Mouse (Mus musculus) liver, embryonic 16.5 days (tissue): Measurements from ENCODE around the gene Olfr541. TPM values are rescaled to one million over a fixed set of nuclear protein-coding genes. Genes with fewer than 3 reads are reported as not detected.

Experiments used
- ATAC-seq: fragments of 200-750 bp; cut with Nextera tagmentation; 2 replicates; pipeline ENCODE4 v1.8.0; 2017; ENCODE audit warnings: low read depth, mild to moderate bottlenecking, moderate number of reproducible peaks, moderate library complexity
- H3K27ac ChIP-seq: fragments of 300-500 bp; sonication (generic); 2 replicates; pipeline ENCODE4 v1.5.1; 2014; ENCODE audit warnings: mild to moderate bottlenecking, low read length
- H3K27me3 ChIP-seq: fragments of 300-500 bp; sonication (generic); 2 replicates; pipeline ENCODE4 v1.6.1; 2014; ENCODE audit warnings: low read depth, low read length, mixed read lengths; ENCODE audit not compliant: control insufficient read depth, insufficient read depth
- H3K36me3 ChIP-seq: fragments of 300-500 bp; sonication (generic); 2 replicates; pipeline ENCODE4 v1.6.1; 2014; ENCODE audit warnings: mild to moderate bottlenecking; ENCODE audit not compliant: control insufficient read depth, insufficient read depth
- H3K4me1 ChIP-seq: fragments of 300-500 bp; sonication (generic); 2 replicates; pipeline ENCODE4 v1.6.1; 2014; ENCODE audit warnings: low read depth, low read length, mixed read lengths; ENCODE audit not compliant: control insufficient read depth
- H3K4me2 ChIP-seq: fragments of 300-500 bp; sonication (generic); 2 replicates; pipeline ENCODE4 v1.6.1; 2014; ENCODE audit warnings: low read depth, low read length, mixed read lengths
- H3K4me3 ChIP-seq: fragments of 300-500 bp; sonication (generic); 2 replicates; pipeline ENCODE4 v1.5.1; 2014; ENCODE audit warnings: low read depth, mild to moderate bottlenecking, low read length
- H3K9ac ChIP-seq: fragments of 300-500 bp; sonication (generic); 2 replicates; pipeline ENCODE4 v1.6.1; 2014; ENCODE audit warnings: low read depth, low read length
- H3K9me3 ChIP-seq: fragments of 300-500 bp; sonication (generic); replicated peaks from 2 replicates; pipeline ENCODE4 v1.6.1; 2016; ENCODE audit warnings: low read length; ENCODE audit not compliant: control insufficient read depth
- WGBS: fragments of 180-500 bp; shearing (Covaris S2); extraction: QIAGEN DNeasy Blood & Tissue Kit; methylation state at CpG from one replicate; pipeline ENCODE4 v1.1.7; 2014; ENCODE audit not compliant: insufficient replicate concordance; 5-methylcytosine and 5-hydroxymethylcytosine counted together
- polyA plus RNA-seq: library from polyadenylated mRNA; unstranded; fragments of >200 nt; fragmentation: Nextera tagmentation; extraction: Ambion mirVana; gene quantifications from 2 replicates; pipeline ENCODE4 v1.2.1, GENCODE M21; 2015

The Olfr541 gene
- polyA plus RNA-seq, 1 experiment from 2014 or later = not detected

- no peak overlapping the region for H3K27ac ChIP-seq
- H3K4me2 ChIP-seq = no peak overlapping the region
- H3K36me3 ChIP-seq = no peaks in the 10 kb centered on the region
- no peak overlapping the region for H3K9ac ChIP-seq
- 41% methylated on average over 6 of the region's 6 CpGs for WGBS
- H3K4me3 ChIP-seq = no peak overlapping the region
- no peaks in the 10 kb centered on the region for H3K4me1 ChIP-seq
- no peaks in the 10 kb centered on the region for H3K9me3 ChIP-seq
- peak; percentile 51; the same call in 1 of the 2 replicates for ATAC-seq
- H3K27me3 ChIP-seq = no peaks in the 10 kb centered on the region
Observed at GRCm38 (mm10) chr7:140721095-140721494, 24.0 kb downstream of the Olfr541 start.

GRCm38 (mm10) chr7:140725558-140725957 is 28.5 kb downstream of the Olfr541 start:
- Histone ChIP-seq H3K27me3 (no peaks in the 10 kb centered on the region), H3K4me3 (no peak overlapping the region), H3K4me2 (no peak overlapping the region), H3K9me3 (no peaks in the 10 kb centered on the region), H3K36me3 (no peaks in the 10 kb centered on the region), H3K9ac (no peak overlapping the region), H3K27ac (no peak overlapping the region), H3K4me1 (no peaks in the 10 kb centered on the region)
- no peak for ATAC-seq

GRCm38 (mm10) chr7:140733162-140733561 is 36.1 kb downstream of the Olfr541 start:
- H3K9ac ChIP-seq = no peak overlapping the region
- 25% methylated on average over 2 of the region's 2 CpGs for WGBS
- H3K4me2 ChIP-seq = no peak overlapping the region
- no peak overlapping the region for H3K4me3 ChIP-seq
- H3K36me3 ChIP-seq = no peaks in the 10 kb centered on the region
- no peaks in the 10 kb centered on the region for H3K4me1 ChIP-seq
- no peaks in the 10 kb centered on the region for H3K27me3 ChIP-seq
- no peak overlapping the region for H3K27ac ChIP-seq
- no peak for ATAC-seq
- H3K9me3 ChIP-seq = no peaks in the 10 kb centered on the region

- Histone ChIP-seq H3K9ac (no peak overlapping the region), H3K4me2 (no peak overlapping the region), H3K4me1 (no peaks in the 10 kb centered on the region), H3K27me3 (no peaks in the 10 kb centered on the region), H3K36me3 (no peaks in the 10 kb centered on the region), H3K9me3 (no peaks in the 10 kb centered on the region), H3K4me3 (no peak overlapping the region), H3K27ac (no peak overlapping the region)
- no peak for ATAC-seq
- 53% methylated on average over 3 of the region's 3 CpGs for WGBS
Observed at GRCm38 (mm10) chr7:140747402-140747801, 50.3 kb downstream of the Olfr541 start.

- H3K27me3 ChIP-seq = no peaks in the 10 kb centered on the region
- no peak overlapping the region for H3K27ac ChIP-seq
- no peaks in the 10 kb centered on the region for H3K4me1 ChIP-seq
- H3K4me3 ChIP-seq = no peak overlapping the region
- no peak overlapping the region for H3K9ac ChIP-seq
- 61% methylated on average over 6 of the region's 6 CpGs for WGBS
- no peaks in the 10 kb centered on the region for H3K36me3 ChIP-seq
- no peaks in the 10 kb centered on the region for H3K9me3 ChIP-seq
- ATAC-seq = no peak
- no peak overlapping the region for H3K4me2 ChIP-seq
Observed at GRCm38 (mm10) chr7:140748116-140748826, 51.2 kb downstream of the Olfr541 start.

- Histone ChIP-seq H3K4me3 (no peak overlapping the region), H3K27ac (no peak overlapping the region), H3K4me2 (no peak overlapping the region), H3K9ac (no peak overlapping the region), H3K9me3 (no peaks in the 10 kb centered on the region), H3K27me3 (no peaks in the 10 kb centered on the region), H3K36me3 (no peaks in the 10 kb centered on the region), H3K4me1 (no peaks in the 10 kb centered on the region)
- ATAC-seq = no peak
- 42% methylated on average over 3 of the region's 3 CpGs for WGBS
Observed at GRCm38 (mm10) chr7:140748827-140749160, 51.7 kb downstream of the Olfr541 start.

GRCm38 (mm10) chr7:140754556-140754955 is 57.5 kb downstream of the Olfr541 start:
- H3K27me3 ChIP-seq = no peaks in the 10 kb centered on the region
- no peaks in the 10 kb centered on the region for H3K4me1 ChIP-seq
- no peak for ATAC-seq
- no peak overlapping the region for H3K4me2 ChIP-seq
- no peaks in the 10 kb centered on the region for H3K36me3 ChIP-seq
- no peak overlapping the region for H3K4me3 ChIP-seq
- H3K9ac ChIP-seq = no peak overlapping the region
- H3K9me3 ChIP-seq = no peaks in the 10 kb centered on the region
- H3K27ac ChIP-seq = no peak overlapping the region

Other genes with a start within 250 kb of the Olfr541 start
- not detected in 2 replicates for gene Olfr533, start 233.9 kb upstream of the Olfr541 start, polyA plus RNA-seq
- not detected in 2 replicates for gene Olfr535, start 213.1 kb upstream of the Olfr541 start, polyA plus RNA-seq
- gene Olfr536, start 189.9 kb upstream of the Olfr541 start, polyA plus RNA-seq = not detected in 2 replicates
- not detected in 2 replicates for gene Olfr538, start 129.4 kb upstream of the Olfr541 start, polyA plus RNA-seq
- not detected in 2 replicates for gene Olfr46, start 96.0 kb upstream of the Olfr541 start, polyA plus RNA-seq
- not detected in 2 replicates for gene Olfr61, start 68.3 kb upstream of the Olfr541 start, polyA plus RNA-seq
- not detected in 2 replicates for gene Olfr53, start 50.8 kb upstream of the Olfr541 start, polyA plus RNA-seq
- gene Olfr539, start 37.3 kb upstream of the Olfr541 start, polyA plus RNA-seq = not detected in 2 replicates
- gene Olfr45, start 15.3 kb upstream of the Olfr541 start, polyA plus RNA-seq = not detected in 2 replicates
- gene Cyp2e1, start 66.5 kb downstream of the Olfr541 start, polyA plus RNA-seq = 0.97 and 1.1 TPM in 2 replicates
- 0.07 and 0.14 TPM in 2 replicates for gene Syce1, start 90.6 kb downstream of the Olfr541 start, polyA plus RNA-seq
- gene Zfp941, start 124.9 kb downstream of the Olfr541 start, polyA plus RNA-seq = 0.06 and 0.16 TPM in 2 replicates
- 30.3 and 32.9 TPM in 2 replicates for gene Urah, start 137.8 kb downstream of the Olfr541 start, polyA plus RNA-seq
- not detected in 2 replicates for gene Scgb1c1, start 148.3 kb downstream of the Olfr541 start, polyA plus RNA-seq
- not detected in 2 replicates for gene Odf3, start 150.5 kb downstream of the Olfr541 start, polyA plus RNA-seq
- gene Gm45785, start 159.1 kb downstream of the Olfr541 start, polyA plus RNA-seq = not detected in 2 replicates
- gene Ric8a, start 159.7 kb downstream of the Olfr541 start, polyA plus RNA-seq = 21.2 and 21.5 TPM in 2 replicates
- gene Bet1l, start 160.3 kb downstream of the Olfr541 start, polyA plus RNA-seq = 19.3 and 20.9 TPM in 2 replicates
- gene Psmd13, start 184.7 kb downstream of the Olfr541 start, polyA plus RNA-seq = 108 and 123 TPM in 2 replicates
- 21.9 and 23.6 TPM in 2 replicates for gene Sirt3, start 185.0 kb downstream of the Olfr541 start, polyA plus RNA-seq
- 1.4 and 3.4 TPM in 2 replicates for gene Cox8b, start 203.2 kb downstream of the Olfr541 start, polyA plus RNA-seq
- 7.8 and 10.8 TPM in 2 replicates for gene Nlrp6, start 223.6 kb downstream of the Olfr541 start, polyA plus RNA-seq
- 6.0 and 7.9 TPM in 2 replicates for gene Pgghg, start 244.1 kb downstream of the Olfr541 start, polyA plus RNA-seq